Mouse (Mus musculus): ENCODE data around the gene Atg4d.
A peak's percentile ranks its signal among the peaks of the same experiment; 100 is the strongest.
"Not testable (repeated sequence)": the region's sequence is repeated elsewhere in the genome, so short reads cannot be mapped to it uniquely, and the experiment has no call there.

Atg4d gene

DNA sequence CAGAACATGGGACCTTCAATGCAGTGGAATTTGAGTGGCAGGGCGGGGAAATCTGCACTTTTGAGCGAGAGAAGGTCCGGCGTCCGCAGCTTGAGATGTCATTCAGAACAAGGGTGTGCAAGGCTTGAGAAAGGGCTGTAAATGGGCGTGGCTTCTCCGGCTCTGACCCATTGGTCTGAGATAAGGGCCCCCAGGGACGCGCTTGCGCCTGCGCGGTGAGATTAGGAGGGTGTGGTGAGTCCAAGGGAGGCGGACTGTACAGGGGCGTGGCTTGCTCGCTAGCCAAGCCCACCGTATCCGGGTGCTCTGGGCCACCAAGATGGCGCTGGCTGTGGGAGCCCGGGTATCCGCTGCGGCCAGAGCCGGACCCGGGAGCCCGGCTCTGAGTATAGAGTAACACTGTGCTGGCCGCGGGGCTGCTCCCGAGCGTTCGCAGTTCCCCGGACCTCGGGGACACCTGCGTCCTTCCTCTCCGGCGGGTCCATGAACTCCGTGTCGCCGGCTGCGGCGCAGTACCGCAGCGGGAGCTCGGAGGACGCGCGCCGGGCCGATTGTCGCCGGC is at the start of gene Atg4d:
Gene Atg4d (plus strand): TSS at position 294 of the 562 bp plus-strand sequence.
- DNase-seq (ENCODE audit: low spot score), result peak; percentile 98

DNA sequence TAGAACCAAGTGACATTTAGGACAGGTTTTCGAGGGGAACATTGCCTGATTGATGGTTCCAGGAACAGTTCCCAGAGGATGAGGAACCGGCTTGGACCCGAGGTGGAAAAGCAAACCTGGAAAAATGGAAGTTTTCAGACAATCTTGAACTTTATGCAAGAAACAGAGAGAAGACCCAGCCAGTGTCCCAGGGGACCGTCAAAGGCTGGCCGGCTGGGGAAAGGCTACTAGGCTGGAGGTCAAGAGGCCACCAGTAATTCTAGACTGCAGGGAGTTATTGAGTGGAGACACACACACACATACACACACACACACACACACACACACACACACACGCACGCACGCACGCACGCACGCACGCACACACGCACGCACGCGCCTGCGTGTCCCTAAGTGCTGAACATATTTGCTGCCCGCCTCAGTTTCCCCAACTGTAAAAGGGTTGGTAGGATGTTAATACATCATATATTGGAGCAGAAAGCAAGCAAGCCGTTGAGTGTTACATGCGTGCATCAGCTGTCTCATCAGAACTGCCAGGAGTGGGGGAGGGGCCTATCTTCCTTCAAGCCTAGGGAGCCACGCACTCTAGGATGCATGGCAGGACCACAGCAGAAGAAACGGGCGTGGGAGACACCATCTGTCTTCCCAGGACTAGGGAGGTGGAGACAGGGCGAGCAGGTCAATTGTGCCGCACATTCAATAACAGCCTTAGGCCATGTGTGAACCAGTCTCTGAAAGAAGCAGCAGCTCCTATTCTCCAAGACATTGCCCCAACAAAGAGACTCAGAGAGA is 48.8 kb upstream of the Atg4d start:
- no peak for DNase-seq (ENCODE audit: low spot score)

DNA sequence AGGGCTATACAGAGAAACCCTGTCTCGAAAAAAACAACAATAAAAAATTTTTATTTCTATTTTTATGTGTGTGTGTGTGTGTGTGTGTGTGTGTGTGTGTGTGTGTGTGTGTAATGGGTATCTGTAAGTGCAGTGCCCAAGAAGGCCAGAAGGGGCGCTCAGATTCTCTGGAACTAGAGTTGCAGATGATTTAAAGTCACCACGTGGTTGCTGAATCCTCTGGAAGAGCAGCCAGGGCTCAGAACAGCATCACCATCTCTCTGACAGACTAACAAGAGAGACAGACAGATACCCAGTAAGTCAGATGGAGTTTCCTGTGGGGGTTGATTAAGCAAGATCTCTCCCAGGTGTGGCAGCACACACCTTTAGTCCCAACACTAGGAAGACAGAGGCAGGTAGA is 45.3 kb upstream of the Atg4d start:
- no peak for DNase-seq (ENCODE audit: low spot score)

DNA sequence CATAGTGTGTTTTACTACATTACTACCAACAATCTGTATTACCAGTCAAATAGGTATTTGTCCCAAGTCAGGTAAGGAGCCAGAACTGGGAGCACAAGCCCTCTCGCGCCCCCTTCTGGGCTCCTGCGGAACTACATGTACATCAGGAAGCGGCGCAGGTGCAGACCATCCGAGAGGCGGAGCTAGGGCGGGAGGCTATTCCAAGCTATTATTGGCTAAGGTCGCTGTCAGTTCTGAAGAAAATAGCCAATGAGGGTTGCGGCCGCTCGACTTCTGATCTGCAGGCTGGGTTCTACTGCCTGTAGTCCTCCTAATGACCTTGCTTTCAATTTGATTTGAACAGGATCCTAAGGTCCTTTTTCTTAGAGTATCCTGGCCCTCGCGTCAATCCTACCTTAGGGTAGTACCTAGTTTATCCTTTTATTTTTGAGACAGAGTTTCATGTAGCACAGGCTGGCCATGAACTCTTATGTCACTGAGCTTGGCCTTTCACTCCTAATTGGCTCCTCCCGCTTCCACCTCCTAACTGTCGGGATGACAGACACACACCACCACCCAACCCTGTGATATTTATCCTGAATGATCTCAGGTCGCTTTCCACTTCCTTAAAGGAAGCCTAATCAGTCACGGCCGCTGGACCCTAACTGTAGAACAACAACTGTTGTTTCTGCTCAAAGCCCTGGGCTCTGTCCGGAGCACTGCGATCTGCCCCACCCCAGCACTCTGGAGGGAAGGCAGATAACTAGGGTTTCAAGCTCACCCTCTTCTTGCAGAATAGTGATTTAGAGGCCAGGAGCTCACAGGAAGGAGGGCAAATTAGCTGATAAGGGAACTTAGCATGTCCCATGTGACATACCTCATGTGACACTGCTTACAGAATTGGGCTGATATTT is 44.4 kb upstream of the Atg4d start:
- peak; percentile 92 for DNase-seq (ENCODE audit: low spot score)

DNA sequence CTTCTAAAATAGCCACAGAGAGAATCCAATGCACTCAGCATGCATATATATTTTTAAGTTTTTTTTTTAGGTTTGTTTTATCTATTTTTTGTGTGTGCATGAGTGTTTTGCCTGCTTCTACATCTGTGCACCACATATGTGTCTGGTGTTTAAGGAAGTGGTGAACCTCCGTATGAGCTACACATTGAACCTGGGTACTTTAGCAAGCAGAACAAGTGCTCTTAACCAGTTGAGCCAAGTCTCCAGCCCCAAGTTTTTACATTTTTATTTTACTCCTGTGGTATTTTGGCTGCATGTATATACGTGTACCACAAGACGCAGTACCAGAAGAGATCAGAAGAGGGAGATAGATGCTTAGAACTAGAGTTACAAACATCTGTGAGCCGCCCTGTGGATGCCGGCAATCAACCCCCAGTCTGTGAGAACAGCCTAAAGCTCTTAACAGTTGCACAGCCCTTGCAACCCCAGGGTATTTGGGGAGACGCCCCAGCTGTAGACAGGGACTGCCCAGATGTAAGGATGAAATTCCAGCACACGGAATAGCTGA is 43.6 kb upstream of the Atg4d start:
- DNase-seq (ENCODE audit: low spot score), result no peak

DNA sequence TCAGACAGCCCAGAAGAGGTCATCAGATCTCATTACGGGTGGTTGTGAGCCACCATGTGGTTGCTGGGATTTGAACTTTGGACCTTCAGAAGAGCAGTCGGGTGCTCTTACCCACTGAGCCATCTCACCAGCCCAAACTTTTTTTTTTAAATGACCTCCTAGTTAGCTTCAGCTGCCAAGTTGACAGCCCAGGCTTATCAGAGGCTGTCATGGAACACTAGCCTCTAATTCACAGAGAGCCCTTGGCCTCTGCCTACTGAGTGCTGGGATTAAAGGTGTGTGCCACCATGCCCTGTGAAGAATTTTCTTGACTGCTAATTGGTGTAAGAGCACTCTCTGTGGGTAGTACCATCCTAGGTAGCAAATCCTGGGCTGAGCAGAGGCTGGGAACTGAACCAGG is 41.6 kb upstream of the Atg4d start:
- not testable (repeated sequence) for DNase-seq (ENCODE audit: low spot score)

DNA sequence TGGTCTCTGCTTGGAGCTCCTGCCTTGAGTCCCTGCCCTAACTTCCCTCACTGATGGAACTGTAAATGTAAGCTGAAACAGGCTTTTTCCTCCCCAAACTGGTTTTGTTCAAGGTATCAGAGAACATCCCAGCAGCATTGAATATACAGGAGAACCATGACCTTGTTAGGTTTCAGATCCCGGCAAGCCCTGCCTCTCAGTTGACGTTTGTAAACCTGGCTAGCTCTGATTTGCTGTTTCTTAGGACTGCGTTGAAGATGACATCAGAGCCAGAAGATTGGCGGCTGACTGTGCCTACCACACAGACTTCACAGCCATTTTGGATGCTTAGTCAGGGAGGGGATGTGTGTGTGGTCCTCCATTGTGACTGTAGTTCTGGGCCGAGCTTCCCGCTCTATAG is 41.2 kb upstream of the Atg4d start:
- DNase-seq (ENCODE audit: low spot score), result no peak

DNA sequence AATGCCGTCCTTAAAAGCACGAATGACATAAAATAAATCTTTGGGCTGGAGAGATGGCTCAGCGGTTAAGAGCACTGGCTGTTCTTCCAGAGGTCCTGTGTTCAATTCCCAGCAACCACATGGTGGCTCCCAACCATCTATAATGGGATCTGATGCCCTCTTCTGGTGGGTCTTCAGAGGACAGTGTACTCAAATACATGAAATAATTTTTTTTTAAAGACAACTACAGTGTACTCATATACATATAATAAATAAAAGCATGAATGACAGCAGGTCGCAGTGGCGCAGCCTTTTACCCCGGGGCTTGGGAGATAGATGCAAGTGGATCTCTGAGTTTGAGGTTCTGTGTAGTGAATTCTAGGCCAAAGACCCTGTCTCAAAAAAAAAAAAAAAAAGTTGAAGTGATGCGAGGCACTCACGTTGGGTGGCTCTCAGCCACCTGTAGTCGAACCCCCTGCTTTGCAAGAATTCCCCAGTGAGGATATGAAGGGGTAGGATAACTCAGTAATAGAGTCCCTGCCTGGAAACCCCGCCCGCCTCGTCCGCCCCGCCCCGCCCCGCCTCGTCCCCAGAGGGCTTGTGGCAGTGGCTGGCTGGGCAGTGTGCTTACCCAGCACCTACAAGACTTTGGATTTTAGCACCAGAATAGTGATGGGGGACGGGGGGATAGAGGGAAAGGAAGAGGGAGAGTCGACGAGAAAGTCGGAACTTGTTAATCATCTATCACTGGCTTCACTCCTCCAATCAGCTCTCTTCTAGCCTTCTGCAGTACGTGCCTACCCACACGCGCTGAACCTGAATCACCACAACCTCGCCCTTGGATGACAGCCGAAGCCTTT is 40.3 kb upstream of the Atg4d start:
- DNase-seq (ENCODE audit: low spot score), result no peak

DNA sequence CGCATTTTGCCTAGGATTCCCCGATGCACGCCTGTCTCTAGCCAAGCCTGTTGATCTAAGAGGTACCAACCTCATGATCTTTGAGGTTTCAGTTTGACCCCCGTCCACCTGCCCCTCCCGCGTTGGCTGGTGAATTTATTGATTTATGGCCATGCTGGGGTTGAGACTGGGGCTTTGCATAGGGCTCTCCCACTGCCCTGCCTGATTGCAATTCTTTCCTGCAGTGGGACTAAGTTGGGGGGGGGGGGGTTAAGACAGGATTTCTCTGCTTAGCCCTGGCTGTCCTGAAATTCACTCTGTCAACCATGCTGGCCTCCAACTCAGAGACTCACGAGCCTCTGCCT is 39.7 kb upstream of the Atg4d start:
- DNase-seq (ENCODE audit: low spot score), result no peak

DNA sequence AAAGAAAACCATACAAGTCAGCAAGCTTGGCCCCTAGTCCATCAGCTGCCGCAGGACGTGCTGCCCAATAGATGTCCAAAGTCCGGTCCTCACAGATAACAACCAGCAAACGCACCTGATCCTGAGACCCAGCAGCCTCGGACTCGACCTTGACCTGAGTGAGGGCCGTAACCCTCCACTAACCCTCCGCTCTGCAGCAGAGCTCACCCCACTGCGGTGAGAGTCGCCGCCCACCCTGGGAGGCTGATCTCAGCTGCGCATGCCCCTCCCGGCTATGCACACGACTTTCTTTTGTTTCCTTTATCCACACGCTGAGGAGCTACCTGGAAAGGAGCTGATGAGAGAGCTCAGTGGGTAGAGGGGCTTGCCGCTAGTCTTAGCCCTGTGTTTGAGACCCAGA is 37.8 kb upstream of the Atg4d start:
- DNase-seq (ENCODE audit: low spot score), result no peak

DNA sequence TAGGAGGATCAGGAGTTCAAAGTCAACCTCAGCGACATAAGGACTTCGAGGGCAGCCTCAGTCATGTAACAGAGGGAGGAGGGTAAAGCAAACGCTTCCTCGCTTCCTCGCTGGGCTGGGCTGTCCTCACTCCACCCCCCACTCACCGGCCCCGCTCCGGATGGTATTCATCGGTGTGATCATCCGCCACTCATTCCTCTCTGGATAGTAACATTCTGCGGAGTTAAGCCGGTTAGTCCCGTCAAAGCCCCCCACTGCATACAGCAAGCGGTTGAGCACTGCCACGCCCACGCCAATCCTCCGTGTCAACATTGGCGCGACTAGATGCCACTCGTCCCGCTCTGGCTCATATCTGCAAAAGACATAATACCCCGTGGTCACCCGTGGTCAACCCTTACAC is 33.5 kb upstream of the Atg4d start:
- DNase-seq (ENCODE audit: low spot score), result no peak

DNA sequence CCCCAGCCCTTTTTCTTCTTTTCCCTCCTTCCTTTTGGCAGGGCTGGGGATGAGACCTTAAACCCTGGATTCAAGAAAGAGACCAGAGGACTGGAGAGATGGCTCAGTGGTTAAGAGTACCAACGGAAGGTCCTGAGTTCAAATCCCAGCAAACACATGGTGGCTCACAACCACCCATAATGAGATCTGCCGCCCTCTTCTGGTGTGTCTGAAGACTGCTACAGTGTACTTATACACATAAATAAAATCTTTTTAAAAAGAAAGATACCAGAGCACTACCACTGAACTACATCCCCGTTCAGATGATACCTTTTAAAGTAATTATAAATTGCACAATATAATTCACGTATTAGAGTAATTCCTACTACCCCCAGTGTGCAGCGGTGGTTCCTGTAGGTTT is 32.2 kb upstream of the Atg4d start:
- no peak for DNase-seq (ENCODE audit: low spot score)

DNA sequence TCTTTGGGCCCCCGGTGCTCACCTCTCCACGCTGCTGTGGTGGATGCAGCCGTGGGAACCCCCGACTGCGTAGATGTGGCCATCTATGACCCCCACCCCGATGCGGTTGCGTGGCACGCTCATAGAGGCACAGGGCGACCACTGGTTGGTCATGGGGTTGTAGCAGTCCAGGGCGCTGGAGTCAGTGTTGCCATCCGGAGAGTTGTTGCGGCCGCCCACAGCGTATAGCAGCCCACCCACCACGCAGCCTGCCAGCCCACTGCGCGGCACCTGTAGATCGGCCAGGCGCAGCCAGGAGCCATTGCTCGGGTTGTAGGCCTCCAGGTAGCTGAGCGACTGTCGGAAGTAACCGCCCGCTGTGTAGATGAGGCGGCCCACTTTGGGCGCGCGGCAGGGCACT is 31.7 kb upstream of the Atg4d start:
- no peak for DNase-seq (ENCODE audit: low spot score)

DNA sequence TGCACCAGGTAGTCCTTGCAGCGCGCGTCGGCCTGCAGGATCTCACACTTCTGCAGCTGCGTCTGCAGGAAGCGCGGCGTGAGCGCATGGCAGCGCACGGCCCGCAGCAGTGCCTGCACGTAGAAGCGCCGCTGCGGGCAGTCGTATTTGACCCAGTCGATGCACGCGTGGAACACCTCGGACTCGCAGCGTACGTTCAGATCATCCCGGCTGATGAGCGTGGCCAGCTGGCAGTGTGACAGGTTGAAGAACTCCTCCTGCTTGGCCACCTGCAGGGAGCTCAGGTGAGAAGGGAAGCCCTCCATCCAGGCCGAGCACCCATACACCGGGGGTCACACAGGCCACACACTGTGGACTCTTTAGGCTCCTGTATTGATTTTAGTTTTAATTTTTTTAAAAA is 31.3 kb upstream of the Atg4d start:
- DNase-seq (ENCODE audit: low spot score), result no peak

DNA sequence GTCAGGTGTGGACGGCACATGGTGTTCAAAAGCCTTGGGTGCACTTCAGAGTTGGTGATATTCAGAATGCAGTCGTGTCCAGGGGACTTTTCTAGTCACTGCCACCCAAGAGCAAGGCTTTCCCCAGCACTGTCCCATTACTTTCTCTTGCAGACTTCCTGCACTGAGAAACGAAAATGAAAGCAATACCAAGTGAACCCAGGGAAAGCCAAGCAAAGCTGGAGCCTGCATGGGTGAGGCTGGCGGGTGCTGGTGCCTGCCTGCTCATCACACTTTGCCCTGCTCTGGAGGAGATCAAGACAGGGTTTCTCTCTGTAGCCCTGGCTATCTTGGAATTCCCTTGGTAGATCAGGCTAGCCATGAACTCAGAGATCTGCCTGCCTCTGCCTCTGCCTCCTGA is 29.8 kb upstream of the Atg4d start:
- no peak for DNase-seq (ENCODE audit: low spot score)

DNA sequence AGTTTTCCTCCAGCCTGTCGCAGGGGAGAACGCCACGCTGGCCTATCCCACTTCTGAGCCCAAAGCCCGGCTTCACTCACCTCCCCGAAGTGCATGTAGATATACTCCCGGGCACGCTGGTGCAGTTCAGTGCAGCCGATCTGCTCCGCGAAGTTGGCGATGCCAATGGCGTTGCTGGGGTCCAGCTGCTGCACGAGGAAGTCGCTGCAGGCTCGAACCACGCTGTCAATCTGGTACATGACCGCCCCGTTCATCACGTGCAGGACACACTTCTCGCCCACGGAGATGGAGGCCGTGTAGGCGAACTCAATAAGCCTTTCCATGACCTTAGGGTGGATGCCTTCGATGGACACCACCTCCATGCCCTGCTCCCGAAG is 28.1 kb upstream of the Atg4d start:
- DNase-seq (ENCODE audit: low spot score), result no peak

DNA sequence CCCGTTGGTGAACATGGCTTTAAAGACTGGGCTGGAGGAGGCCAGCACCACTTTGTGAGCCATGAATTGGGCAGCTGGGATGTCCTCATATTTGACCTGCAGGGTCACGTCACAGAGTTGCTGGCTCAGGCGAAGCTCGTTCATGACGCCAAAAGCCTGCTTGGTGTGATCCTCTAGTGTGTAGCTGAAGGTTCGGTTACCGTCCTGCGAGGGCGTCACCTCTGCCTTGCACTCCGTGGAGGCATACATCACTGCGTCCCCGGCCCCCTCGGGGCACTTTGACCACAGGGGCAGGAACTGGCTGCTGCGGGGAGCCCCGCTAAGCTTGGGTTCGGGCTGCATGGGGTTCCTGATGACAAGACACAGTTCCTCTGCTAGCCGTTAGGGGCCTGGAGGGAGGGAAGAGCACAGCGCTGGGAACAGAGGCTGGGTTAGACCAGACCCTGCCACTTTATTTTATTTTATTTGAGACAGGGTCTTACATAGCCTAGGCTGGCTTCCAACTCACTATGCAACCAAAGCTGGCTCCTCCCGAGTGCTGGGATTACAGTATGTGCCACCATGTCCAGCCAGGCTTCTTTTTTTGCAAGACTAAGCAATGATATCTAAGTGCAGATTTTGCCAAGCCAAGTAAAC is 27.6 kb upstream of the Atg4d start:
- DNase-seq (ENCODE audit: low spot score), result no peak

DNA sequence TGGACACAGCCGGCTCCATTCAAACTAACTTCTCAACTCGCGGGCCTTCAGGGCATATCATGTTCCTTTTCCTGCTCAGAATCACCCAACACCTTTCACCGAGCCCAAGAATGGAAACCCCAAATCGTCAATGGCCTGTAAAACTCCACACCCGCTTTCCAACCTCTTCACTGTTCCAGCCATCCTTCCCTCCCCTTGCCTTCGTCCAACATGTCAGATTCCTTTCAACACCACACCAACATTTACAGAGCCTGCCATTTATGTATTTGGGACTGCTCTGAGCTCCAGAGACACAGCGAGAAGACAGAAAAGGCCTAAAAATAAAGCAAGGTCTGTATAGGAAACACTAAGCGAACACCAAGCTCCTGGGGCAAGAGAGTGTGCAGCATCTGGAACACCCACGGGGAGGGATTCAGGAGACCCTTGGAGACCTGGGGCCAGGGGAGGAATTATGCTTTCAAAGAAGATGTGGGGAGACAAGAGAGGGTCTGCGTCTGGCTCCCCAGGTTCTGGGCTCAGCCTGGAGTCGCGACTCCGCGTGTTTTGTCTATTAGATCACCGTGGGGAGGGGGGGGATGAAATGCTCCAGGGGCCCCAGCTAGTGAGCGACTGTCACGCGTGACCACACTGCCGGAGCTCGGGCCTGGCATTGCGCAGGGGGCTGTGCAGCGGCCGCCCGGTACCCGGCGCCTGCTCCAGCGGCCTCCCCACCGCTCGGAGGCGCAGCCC is 26.9 kb upstream of the Atg4d start:
- no peak for DNase-seq (ENCODE audit: low spot score)

DNA sequence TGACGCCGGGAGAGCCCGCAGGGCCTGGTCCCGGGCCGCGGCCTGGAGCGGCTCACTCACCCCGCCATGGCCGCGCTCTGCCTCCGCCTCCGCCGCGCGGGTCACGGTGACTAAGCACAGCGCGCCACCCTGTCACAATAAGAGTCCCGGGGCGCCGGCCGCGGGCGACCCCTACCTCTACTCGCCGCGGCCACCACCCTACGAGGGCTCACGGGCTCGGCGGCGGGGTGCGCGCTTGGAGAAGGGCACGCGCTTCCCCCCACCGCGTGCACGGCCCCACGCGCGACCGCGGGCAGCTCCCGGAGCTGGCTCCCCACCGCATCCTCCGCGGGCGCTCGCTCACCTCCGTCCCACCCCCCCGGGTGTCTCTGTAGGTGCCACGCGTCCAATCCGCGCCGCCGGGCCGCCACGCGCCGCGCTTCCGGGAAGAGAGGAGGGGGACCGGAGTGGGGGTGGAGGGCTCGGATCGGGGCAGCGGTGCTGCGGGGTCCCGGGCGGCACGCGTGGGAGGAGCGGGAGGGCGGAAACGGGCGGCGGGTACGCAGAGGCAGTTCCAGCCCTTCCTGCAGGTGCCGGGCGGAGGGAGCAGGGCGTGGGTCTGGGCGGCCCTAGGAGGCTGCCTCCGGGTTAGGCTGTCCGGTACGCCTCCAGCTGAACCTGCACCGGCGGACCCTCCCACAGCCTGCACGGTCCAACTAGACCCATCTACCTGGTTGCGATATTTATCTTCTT is 26.2 kb upstream of the Atg4d start, which contains the start of gene Keap1:
Gene Keap1 (minus strand): TSS at position 629 of the 732 bp plus-strand sequence.
- peak; percentile 83 for DNase-seq (ENCODE audit: low spot score)

DNA sequence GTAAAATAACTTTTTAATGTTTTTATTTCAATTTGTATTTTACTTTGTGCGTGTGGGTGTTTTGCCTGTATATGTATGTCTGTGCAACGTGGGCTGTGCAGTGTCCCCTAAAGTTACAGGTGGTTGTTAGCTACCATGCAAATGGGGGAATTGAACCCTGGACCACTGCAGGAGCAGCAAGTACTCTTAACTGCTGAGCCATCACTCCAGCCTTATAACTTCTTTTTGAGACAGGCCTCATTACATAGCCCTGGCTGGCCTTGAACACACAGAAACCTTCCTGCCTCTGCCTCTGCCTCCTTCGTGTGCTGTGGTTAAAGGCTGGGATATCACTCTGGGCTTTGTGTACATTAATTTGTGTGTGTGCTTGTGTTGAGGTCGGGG is 25.6 kb upstream of the Atg4d start:
- no peak for DNase-seq (ENCODE audit: low spot score)

All from spleen, adult 12 weeks (tissue).